Mouse (Mus musculus) spleen, adult 2 months (tissue): ENCODE results near the gene Car10.

ENCODE experiments used
- CTCF ChIP-seq: fragments of 200-500 bp; IDR thresholded peaks from 2 replicates; pipeline ENCODE4 v1.5.1; 2011; ENCODE audit warnings: mild to moderate bottlenecking, inconsistent platforms; ENCODE audit not compliant: insufficient read depth, insufficient read length, insufficient replicate concordance; ENCODE audit errors: extremely low read depth
- POLR2A ChIP-seq: fragments of 200-500 bp; IDR thresholded peaks from 2 replicates; pipeline ENCODE4 v1.6.1; 2011; ENCODE audit warnings: low read depth, low read length, inconsistent platforms

DNA sequence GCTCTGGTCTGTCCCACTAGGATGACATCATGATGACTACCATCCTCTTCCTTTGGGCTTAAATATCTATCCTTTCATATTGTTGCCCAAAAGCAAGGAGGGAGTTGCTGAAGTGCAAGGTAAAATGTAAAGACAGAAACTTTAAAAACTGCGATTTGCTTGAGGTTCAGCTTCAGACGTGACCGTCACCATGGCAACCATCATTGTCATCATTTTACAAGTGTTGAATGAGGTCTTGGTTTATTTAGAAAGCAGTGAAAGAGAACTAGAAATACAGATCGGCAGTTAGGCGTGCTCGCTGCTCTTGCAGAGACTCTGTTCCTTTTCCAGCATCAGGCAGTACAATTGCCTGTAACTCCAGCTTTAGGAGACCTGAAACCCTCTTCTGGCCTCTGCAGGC is 400.1 kb downstream of the Car10 start:
- TF ChIP-seq POLR2A: no peak
- no peak for TF ChIP-seq CTCF
